Mouse (Mus musculus) 416B (cell line): ENCODE data around the gene Olfr1225.
"Not testable (repeated sequence)": the region's sequence is repeated elsewhere in the genome, so short reads cannot be mapped to it uniquely, and the experiment has no call there.

Source experiments
- DNase-seq: peaks from one replicate; pipeline ENCODE4 v3.0.0; 2011; ENCODE audit warnings: low read depth

Olfr1225 gene

DNA sequence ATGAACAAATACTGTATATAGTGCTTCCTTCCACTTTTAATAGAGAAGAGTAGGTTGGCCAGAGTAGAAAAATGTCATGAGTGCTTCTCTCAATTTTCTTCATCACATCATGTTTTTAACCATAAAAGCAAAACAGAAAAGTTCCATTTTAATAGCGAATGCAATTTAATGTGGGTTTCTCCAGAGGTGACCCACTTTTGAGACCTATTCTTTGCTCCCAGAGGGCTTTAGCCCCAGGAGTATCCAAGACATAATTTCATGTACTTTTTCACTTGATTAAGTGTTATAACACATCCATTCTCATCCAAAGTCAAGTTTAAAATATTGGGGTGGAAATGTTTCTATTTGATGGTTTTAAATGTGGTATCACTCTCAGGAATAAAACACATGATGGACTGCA lies at the start of gene Olfr1225:
TSS of gene Olfr1225 (minus strand) at position 101 of the 400 bp plus-strand sequence.
- no peak for DNase-seq

DNA sequence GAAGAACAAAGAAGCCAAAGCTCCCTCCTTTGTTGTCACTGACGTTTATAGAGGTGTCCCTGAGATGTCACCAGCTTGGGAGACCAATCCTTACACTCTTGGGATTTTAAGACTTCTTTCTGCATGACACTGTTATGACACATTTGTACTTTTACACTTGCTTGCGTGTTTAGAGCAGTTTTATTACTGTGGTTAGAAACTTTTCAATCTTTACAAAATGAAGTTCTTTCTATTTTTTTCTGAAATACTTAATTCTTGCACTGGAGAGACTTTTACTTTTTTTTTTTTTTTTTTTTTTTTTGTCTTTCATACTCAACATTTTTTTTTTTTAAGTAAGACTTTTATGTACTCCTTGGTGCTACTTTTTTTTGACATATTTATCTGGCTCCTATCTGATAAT lies 25.5 kb upstream of the Olfr1225 start, which contains the start of gene Olfr1226:
TSS of gene Olfr1226 (minus strand) at position 101 of the 400 bp plus-strand sequence.
- no peak for DNase-seq

GRCm38 (mm10) chr2:89196325-89196982 lies 22.0 kb upstream of the Olfr1225 start:
- peak; percentile 97 for DNase-seq

GRCm38 (mm10) chr2:89164711-89165110 lies 9.8 kb downstream of the Olfr1225 start:
- not testable (repeated sequence) for DNase-seq

DNA sequence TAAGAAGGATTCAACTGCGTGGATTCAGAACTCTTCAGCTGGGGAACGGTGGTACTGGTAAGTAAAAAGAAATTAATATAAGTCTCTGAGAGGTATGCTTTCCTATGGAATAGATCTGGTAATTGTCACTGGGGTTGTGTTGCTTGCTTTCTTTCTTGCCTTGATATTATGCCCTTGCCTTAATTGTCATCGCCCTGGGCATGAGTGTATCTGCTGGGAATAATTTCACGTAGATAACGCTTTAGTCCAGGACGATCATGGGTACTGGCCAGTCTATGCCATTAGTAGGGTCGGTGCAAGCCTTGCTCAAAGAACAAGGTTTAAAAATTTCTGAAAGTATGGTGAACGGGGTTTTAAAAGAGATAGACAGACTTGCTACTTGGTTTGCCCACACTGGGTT lies 10.5 kb downstream of the Olfr1225 start, which contains the start of gene Olfr1224-ps1:
TSS of gene Olfr1224-ps1 (minus strand) at position 101 of the 400 bp plus-strand sequence.
- not testable (repeated sequence) for DNase-seq

- DNase-seq = no peak
Measured at GRCm38 (mm10) chr2:89151460-89151859, 23.0 kb downstream of the Olfr1225 start, which contains the start of gene Olfr1223. Gene Olfr1223 (minus strand): TSS chr2:89151560.

DNA sequence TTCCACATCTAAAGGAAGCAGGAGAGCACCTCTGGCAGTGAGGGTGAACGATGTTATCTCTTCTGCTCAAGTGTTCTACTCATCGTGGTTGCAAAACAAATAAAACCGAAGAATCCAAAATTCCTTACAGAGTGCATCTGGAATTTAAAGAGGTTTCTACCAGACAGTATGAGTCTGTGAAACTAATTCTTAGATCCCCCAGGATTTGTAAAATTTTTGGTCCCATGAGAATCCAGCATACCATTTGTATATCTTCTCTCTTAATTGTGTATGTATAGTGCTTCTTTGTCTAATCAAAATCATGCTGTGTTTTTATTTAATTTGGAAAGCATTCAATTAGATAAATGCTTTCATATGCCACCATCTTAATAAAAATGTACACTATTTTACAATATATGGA lies 41.5 kb downstream of the Olfr1225 start, which contains the start of gene Olfr1222:
TSS of gene Olfr1222 (minus strand) at position 101 of the 400 bp plus-strand sequence.
- no peak for DNase-seq
